Mouse (Mus musculus) bone marrow, adult 2 months (tissue): Measurements from ENCODE around the gene Trim14.

Experiments used
- CTCF ChIP-seq: fragments of 200-500 bp; IDR thresholded peaks from 2 replicates; pipeline ENCODE4 v1.5.1; 2011; ENCODE audit warnings: low read length, control low read depth; ENCODE audit not compliant: control insufficient read depth, insufficient read depth
- POLR2A ChIP-seq: fragments of 200-500 bp; IDR thresholded peaks from 2 replicates; pipeline ENCODE4 v1.6.1; 2011; ENCODE audit warnings: low read depth, mild to moderate bottlenecking, control low read depth, low read length, borderline replicate concordance; ENCODE audit not compliant: control insufficient read depth

GRCm38 (mm10) chr4:46564247-46564646 is 28.3 kb upstream of the Trim14 start:
- TF ChIP-seq CTCF (no peak), POLR2A (no peak)
